Mouse (Mus musculus): ENCODE results near the gene Rnf10. TPM values are rescaled to one million over a fixed set of nuclear protein-coding genes. Genes with fewer than 3 reads are reported as not detected.

Rnf10 gene
- polyA plus RNA-seq, 1 experiment from 2014 or later, result 202 TPM

GRCm38 (mm10) chr5:115300035-115300744 is 27.5 kb upstream of the Rnf10 start:
- H3K4me3 ChIP-seq, result peak overlapping the region; percentile 89
- peaks cover 7% of the 10 kb centered on the region for H3K27me3 ChIP-seq
- ATAC-seq (ENCODE audit: low FRiP score), result peak; percentile 1; the same call in 1 of the 2 replicates
- H3K36me3 ChIP-seq, result peaks cover 39% of the 10 kb centered on the region
- H3K9me3 ChIP-seq (replicated peaks), result no peaks in the 10 kb centered on the region
- peak overlapping the region; percentile 90 for H3K9ac ChIP-seq
- WGBS, result 1% methylated on average over 46 of the region's 46 CpGs
- H3K4me2 ChIP-seq (replicated peaks), result peak overlapping the region; percentile 65
- peak overlapping the region; percentile 95 for H3K27ac ChIP-seq
- peaks cover 25% of the 10 kb centered on the region for H3K4me1 ChIP-seq

GRCm38 (mm10) chr5:115296347-115296746 is 23.6 kb upstream of the Rnf10 start:
- no peak overlapping the region for H3K9ac ChIP-seq
- no peak overlapping the region for H3K4me3 ChIP-seq
- WGBS, result 89% methylated on average over 10 of the region's 10 CpGs
- peaks cover 61% of the 10 kb centered on the region for H3K36me3 ChIP-seq
- H3K9me3 ChIP-seq (replicated peaks), result no peaks in the 10 kb centered on the region
- no peak overlapping the region for H3K4me2 ChIP-seq (replicated peaks)
- no peaks in the 10 kb centered on the region for H3K27me3 ChIP-seq
- H3K4me1 ChIP-seq, result peaks cover 20% of the 10 kb centered on the region
- ATAC-seq (ENCODE audit: low FRiP score), result no peak
- no peak overlapping the region for H3K27ac ChIP-seq

DNA sequence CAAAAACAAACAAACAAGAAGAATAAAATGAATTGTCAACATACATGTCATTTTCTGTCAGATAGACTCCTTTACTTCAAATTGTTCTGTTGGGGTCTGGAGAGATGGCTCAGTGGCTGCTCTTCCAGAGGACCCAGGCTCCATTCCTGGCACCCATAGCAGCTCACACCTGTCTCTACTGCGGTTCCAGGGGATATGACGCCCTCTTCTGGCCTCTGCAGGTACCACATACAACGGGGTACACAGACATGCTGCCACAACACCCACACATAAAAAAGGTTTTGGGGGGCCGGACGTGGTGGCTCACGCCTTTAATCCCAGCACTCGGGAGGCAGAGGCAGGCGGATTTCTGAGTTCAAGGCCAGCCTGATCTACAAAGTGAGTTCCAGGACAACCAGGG is 21.5 kb upstream of the Rnf10 start:
- Histone ChIP-seq H3K27ac (no peak overlapping the region), H3K4me1 (peaks cover 13% of the 10 kb centered on the region), H3K9me3 (replicated peaks) (no peaks in the 10 kb centered on the region), H3K36me3 (peaks cover 79% of the 10 kb centered on the region), H3K27me3 (no peaks in the 10 kb centered on the region), H3K4me3 (no peak overlapping the region), H3K9ac (no peak overlapping the region), H3K4me2 (replicated peaks) (no peak overlapping the region)
- WGBS, result 91% methylated on average over 8 of the region's 8 CpGs
- ATAC-seq (ENCODE audit: low FRiP score), result no peak

DNA sequence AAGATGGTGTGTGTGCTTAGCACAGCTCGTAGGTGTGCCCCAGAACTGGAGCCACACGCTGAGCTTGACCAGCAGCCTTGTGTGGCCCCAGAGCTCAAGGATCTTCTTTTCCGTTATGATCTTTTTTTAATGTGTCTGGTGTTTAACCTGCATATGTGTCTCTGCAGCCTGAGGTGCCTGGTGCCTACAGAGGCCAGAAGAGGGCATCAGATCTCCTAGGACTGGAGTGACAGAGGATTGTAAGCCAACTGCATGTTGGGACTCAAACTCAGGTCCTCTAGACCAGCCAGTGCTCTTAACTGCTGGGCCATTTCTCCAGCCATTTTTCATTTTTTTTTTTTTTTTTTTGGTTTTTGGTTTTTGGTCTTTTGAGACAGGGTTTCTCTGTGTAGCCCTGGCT is 12.0 kb upstream of the Rnf10 start:
- peaks cover 46% of the 10 kb centered on the region for H3K36me3 ChIP-seq
- H3K27ac ChIP-seq, result no peak overlapping the region
- peaks cover 6% of the 10 kb centered on the region for H3K4me1 ChIP-seq
- H3K9ac ChIP-seq, result no peak overlapping the region
- H3K27me3 ChIP-seq, result no peaks in the 10 kb centered on the region
- no peak overlapping the region for H3K4me3 ChIP-seq
- 96% methylated on average over 3 of the region's 3 CpGs for WGBS
- H3K4me2 ChIP-seq (replicated peaks), result no peak overlapping the region
- ATAC-seq (ENCODE audit: low FRiP score), result no peak
- H3K9me3 ChIP-seq (replicated peaks), result no peaks in the 10 kb centered on the region

DNA sequence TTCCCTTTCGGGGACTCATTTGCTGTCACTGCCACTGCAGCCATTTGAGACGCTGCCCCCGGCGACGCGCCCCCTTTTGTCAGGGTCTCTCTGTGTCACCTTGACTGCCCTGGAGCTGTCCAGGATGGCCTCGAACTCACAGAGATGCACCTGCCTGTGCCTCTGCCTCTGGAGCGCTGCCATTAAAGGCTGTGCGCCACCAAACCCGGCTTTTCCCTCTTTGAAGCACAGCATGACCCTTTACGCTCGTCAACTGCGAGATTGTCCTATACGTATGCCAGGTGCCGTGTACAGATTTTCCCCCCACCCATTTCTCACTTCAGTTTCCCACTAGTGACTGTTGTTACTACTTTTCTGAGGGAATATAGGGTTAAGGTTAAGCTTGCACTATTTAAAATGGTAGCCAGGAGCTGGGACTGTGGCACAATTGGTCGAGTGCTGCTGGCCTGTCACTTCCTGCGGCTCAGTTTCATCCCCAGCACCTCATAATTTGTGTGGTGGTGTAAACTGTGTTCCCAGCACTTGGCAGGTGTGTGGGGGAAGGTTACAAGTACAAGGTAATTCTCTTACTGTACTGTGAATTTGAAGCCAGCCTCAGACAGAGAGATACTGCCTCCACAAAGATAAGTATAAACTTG is 7.5 kb upstream of the Rnf10 start:
- WGBS, result 11% methylated on average over 17 of the region's 17 CpGs

DNA sequence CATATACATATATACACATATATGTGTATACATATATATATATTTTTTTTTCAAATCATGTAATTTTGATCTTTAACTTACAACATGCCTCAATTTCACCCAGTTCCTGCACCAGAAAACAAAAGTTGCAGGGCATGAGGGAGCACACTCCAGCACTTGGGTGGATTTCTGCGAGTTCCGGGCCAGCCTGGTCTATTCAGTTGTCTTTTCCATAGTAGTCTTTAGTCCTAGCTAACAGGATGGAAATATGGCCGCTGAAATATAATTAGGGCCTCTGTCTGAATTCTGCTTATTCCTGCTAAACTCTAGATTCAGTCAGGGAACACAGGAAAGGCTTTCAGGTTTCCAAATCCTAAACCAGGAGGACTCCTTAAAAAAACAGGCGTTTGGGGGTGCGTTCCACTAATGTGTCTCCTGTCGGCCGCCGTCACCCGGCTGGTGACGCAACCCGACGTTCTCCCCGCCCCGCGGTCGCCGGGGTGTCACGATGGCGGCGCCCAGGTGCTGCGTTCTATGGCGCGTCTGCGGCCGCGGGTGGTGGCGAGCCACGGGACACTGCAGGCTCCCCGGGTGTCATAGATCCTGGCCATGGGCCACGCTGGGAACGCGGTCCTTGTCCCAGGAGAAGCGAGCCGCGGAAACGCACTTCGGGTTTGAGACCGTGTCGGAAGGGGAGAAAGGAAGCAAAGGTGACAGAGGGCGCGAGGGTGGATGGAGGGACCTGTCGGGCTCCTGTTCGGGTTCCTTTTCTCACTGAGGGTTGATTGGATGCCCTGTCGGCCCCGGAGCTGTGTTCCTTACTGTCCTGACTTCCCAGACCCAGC is 6.7 kb upstream of the Rnf10 start, which contains the start of gene Coq5:
TSS of gene Coq5 (plus strand) at position 441 of the 824 bp plus-strand sequence.
- peaks cover 14% of the 10 kb centered on the region for H3K36me3 ChIP-seq
- ATAC-seq (ENCODE audit: low FRiP score), result peak; percentile 85
- peak within 1 kb of the TSS; percentile 98 for H3K4me2 ChIP-seq (replicated peaks)
- H3K4me1 ChIP-seq, result peaks cover 6% of the 10 kb centered on the region
- no peaks in the 10 kb centered on the region for H3K27me3 ChIP-seq
- peak within 1 kb of the TSS; percentile 89 for H3K9ac ChIP-seq
- H3K4me3 ChIP-seq, result peak within 1 kb of the TSS; percentile 93
- H3K27ac ChIP-seq, result peak within 1 kb of the TSS; percentile 55
- no peaks in the 10 kb centered on the region for H3K9me3 ChIP-seq (replicated peaks)
- 3% methylated on average over 45 of the region's 45 CpGs for WGBS

More for the DNA sequence above, 7.5 kb upstream of the Rnf10 start:
- H3K27ac ChIP-seq, result peak overlapping the region; percentile 55
- no peaks in the 10 kb centered on the region for H3K27me3 ChIP-seq
- no peak for ATAC-seq (ENCODE audit: low FRiP score)
- H3K36me3 ChIP-seq, result peaks cover 20% of the 10 kb centered on the region
- H3K4me2 ChIP-seq (replicated peaks), result peak overlapping the region; percentile 98
- peak overlapping the region; percentile 89 for H3K9ac ChIP-seq
- H3K4me1 ChIP-seq, result peaks cover 6% of the 10 kb centered on the region
- peak overlapping the region; percentile 93 for H3K4me3 ChIP-seq
- H3K9me3 ChIP-seq (replicated peaks), result no peaks in the 10 kb centered on the region

DNA sequence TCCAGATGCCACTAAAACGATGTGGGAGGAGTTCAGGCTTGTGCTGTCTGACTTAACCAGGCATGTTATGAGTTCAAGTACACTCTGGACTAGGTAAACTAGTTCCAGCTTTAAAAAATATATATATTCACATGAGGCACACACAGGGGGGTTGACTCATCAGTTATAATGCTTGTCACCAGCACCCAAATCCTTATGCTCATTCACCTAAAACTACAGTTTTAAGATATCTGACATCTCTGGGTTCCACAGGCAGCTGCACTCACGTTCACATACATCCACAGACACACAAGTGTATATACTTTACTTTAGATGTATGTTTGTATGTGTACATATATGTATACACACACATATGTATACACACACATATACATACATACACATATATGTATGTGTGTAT is 6.1 kb upstream of the Rnf10 start:
- Histone ChIP-seq H3K9ac (no peak overlapping the region), H3K9me3 (replicated peaks) (no peaks in the 10 kb centered on the region), H3K4me2 (replicated peaks) (no peak overlapping the region), H3K4me3 (no peak overlapping the region), H3K27me3 (no peaks in the 10 kb centered on the region), H3K4me1 (peaks cover 6% of the 10 kb centered on the region), H3K36me3 (peaks cover 7% of the 10 kb centered on the region), H3K27ac (no peak overlapping the region)
- ATAC-seq (ENCODE audit: low FRiP score), result no peak; the same call in 1 of the 2 replicates
- WGBS, result 73% methylated on average over 2 of the region's 2 CpGs

- ATAC-seq (ENCODE audit: low FRiP score), result no peak
- peaks cover 11% of the 10 kb centered on the region for H3K4me1 ChIP-seq
- H3K4me2 ChIP-seq (replicated peaks), result no peak overlapping the region
- 75% methylated on average over 1 of the region's 1 CpGs for WGBS
- no peak overlapping the region for H3K27ac ChIP-seq
- no peak overlapping the region for H3K9ac ChIP-seq
- H3K36me3 ChIP-seq, result no peaks in the 10 kb centered on the region
- H3K9me3 ChIP-seq (replicated peaks), result no peaks in the 10 kb centered on the region
- H3K4me3 ChIP-seq, result no peak overlapping the region
- no peaks in the 10 kb centered on the region for H3K27me3 ChIP-seq
Observed at GRCm38 (mm10) chr5:115278053-115278452, 5.4 kb upstream of the Rnf10 start.

- Histone ChIP-seq H3K4me1 (peaks cover 18% of the 10 kb centered on the region), H3K9me3 (replicated peaks) (no peaks in the 10 kb centered on the region), H3K27ac (no peak overlapping the region), H3K36me3 (no peaks in the 10 kb centered on the region), H3K9ac (no peak overlapping the region), H3K4me2 (replicated peaks) (no peak overlapping the region), H3K27me3 (no peaks in the 10 kb centered on the region), H3K4me3 (no peak overlapping the region)
- WGBS, result 30% methylated on average over 14 of the region's 14 CpGs
- ATAC-seq (ENCODE audit: low FRiP score), result no peak
Observed at GRCm38 (mm10) chr5:115275998-115276397, 3.3 kb upstream of the Rnf10 start.

GRCm38 (mm10) chr5:115274771-115275170 is 2.1 kb upstream of the Rnf10 start:
- 88% methylated on average over 1 of the region's 1 CpGs for WGBS
- Histone ChIP-seq H3K4me2 (replicated peaks) (no peak overlapping the region), H3K9me3 (replicated peaks) (no peaks in the 10 kb centered on the region), H3K36me3 (no peaks in the 10 kb centered on the region), H3K4me1 (peaks cover 25% of the 10 kb centered on the region), H3K4me3 (no peak overlapping the region), H3K9ac (no peak overlapping the region), H3K27ac (no peak overlapping the region), H3K27me3 (no peaks in the 10 kb centered on the region)
- no peak for ATAC-seq (ENCODE audit: low FRiP score)

DNA sequence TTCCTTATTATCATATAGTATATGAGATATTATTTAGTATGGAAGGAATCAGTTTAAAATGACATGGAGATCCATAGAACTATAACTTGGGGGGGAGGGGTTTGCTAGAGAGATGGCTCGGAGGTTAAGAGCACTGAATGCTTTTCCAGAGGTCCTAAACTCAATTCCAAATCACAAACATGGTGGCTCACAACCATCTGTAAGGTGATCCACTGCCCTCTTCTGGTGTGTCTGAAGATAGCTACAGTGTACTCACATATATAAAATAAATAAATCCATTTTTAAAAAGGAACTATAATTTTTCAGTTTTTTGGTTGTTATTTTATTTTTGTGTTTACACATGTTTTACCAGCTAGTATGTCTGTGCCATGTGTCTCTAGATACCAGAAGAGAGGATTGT is 1.7 kb upstream of the Rnf10 start:
- Histone ChIP-seq H3K27me3 (no peaks in the 10 kb centered on the region), H3K36me3 (peaks cover 3% of the 10 kb centered on the region), H3K9me3 (replicated peaks) (no peaks in the 10 kb centered on the region), H3K27ac (no peak overlapping the region), H3K4me2 (replicated peaks) (no peak overlapping the region), H3K4me3 (no peak overlapping the region), H3K9ac (no peak overlapping the region), H3K4me1 (peaks cover 29% of the 10 kb centered on the region)
- WGBS, result 74% methylated on average over 1 of the region's 1 CpGs
- ATAC-seq (ENCODE audit: low FRiP score), result no peak

DNA sequence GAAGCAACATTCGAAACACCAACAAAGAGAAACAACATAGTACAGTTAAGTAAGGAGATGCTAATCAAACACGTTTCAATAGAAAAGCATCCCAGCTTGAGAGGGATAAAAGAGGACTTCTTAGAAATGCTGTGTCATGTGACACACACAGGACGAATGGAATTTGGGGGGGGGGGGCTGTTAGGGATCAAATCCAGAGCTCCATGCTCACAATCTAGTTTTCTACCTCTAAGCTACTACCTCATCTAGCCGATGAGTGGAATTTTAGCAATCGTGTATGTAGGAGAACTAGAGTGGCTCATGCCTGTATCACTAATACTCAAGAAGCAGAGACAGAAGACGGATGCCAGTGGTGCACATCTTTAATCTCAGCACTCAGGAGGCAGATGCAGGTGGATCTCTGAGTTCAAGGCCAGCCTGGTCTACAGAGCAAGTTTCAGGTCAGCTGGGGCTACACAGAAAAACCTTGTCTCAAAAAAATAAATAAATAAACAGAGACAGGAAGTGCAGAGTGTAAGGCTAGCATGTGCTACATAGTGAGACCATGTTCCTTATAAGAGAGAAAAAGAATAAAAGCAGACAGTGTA is 944 bp upstream of the Rnf10 start:
- Histone ChIP-seq H3K9ac (no peak overlapping the region), H3K4me3 (peak overlapping the region; percentile 100; the same call in 1 of the 2 replicates), H3K27me3 (no peaks in the 10 kb centered on the region), H3K4me2 (replicated peaks) (peak overlapping the region; percentile 91), H3K4me1 (peaks cover 33% of the 10 kb centered on the region), H3K27ac (peak overlapping the region; percentile 71), H3K9me3 (replicated peaks) (no peaks in the 10 kb centered on the region), H3K36me3 (peaks cover 9% of the 10 kb centered on the region)
- WGBS, result 77% methylated on average over 6 of the region's 6 CpGs
- no peak for ATAC-seq (ENCODE audit: low FRiP score)
